Mouse (Mus musculus): Measurements from ENCODE around the gene Tnni1. TPM values are rescaled to one million over a fixed set of nuclear protein-coding genes. Genes with fewer than 3 reads are reported as not detected.
A peak's percentile ranks its signal among the peaks of the same experiment; 100 is the strongest.

The Tnni1 gene
- polyA plus RNA-seq, 1 experiment from 2014 or later: 4,133 TPM

DNA sequence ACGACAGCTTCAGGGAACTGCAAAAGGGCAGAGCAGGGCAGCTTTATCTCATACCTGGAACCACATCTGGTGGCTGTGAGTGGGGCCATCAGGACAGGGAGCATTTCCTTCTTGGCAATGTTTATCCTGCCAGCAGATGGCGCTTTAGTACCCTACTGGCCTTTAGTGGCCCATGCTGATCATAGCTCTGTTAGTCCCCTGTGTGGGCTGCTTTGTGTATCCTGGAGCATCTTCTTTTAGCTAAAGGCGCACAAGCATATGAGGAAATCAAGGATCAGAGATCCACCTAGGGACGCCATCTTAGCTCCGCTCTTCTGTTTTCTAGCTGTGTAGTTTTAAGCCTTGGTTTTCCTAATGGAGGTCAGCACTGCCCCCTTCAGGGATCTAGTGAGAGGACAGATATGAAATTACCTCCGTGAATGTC, 67.9 kb downstream of the Tnni1 start:
- H3K4me1 ChIP-seq (replicated peaks): peaks cover 95% of the 10 kb centered on the region
- H3K27ac ChIP-seq: peak overlapping the region; percentile 55
- no peak for ATAC-seq (replicated peaks; ENCODE audit: insufficient number of reproducible peaks, insufficient read depth, low FRiP score, low read depth)
- 29% methylated on average over 6 of the region's 6 CpGs for WGBS
- H3K9me3 ChIP-seq (replicated peaks): no peaks in the 10 kb centered on the region
- peak overlapping the region; percentile 9 for H3K4me2 ChIP-seq
- no peak overlapping the region for H3K4me3 ChIP-seq
- peaks cover 52% of the 10 kb centered on the region for H3K36me3 ChIP-seq
- H3K27me3 ChIP-seq: no peaks in the 10 kb centered on the region
- H3K9ac ChIP-seq: no peak overlapping the region

DNA sequence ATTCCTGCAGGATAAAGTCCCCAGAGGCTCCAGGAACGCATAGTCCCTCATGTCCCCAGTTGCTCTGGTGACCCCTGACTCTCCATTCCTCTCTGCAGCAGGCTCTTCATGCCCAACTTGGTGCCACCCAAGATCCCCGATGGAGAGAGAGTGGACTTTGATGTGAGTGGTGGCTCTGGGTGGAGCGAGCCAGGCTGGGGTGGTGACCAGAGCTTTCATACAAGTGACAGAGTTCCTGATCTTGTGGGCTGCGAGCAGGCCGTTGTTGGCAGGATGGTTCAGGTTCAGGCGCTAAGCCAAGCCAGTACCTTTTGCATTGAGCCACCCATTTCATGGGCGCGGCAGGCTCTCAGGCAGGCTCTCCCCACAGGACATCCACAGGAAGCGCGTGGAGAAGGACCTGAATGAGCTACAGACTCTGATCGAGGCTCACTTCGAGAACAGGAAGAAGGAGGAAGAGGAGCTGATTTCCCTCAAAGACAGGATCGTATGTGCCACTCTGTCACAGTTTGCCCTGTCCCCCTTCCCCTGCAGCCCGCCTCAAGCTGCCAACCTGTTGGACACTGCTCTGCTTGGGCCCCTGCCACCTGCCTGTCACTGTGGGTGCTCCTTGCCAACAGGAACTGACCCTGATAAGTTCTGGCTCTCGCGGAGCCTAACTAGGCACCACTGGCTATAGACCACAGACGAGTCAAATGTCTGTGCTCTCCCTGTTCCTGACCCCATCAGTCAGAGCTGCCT, 68.5 kb downstream of the Tnni1 start:
- H3K4me1 ChIP-seq (replicated peaks): peaks cover 95% of the 10 kb centered on the region
- no peak overlapping the region for H3K4me3 ChIP-seq
- ATAC-seq (replicated peaks; ENCODE audit: insufficient number of reproducible peaks, insufficient read depth, low FRiP score, low read depth): no peak
- H3K27me3 ChIP-seq: no peaks in the 10 kb centered on the region
- H3K9me3 ChIP-seq (replicated peaks): no peaks in the 10 kb centered on the region
- 0 out of 2 replicates have a peak overlapping the region, but pooled peaks have one; percentile 9 for H3K4me2 ChIP-seq
- no peak overlapping the region for H3K9ac ChIP-seq
- peak overlapping the region; percentile 55 for H3K27ac ChIP-seq
- WGBS: 58% methylated on average over 17 of the region's 17 CpGs
- H3K36me3 ChIP-seq: peaks cover 59% of the 10 kb centered on the region

DNA sequence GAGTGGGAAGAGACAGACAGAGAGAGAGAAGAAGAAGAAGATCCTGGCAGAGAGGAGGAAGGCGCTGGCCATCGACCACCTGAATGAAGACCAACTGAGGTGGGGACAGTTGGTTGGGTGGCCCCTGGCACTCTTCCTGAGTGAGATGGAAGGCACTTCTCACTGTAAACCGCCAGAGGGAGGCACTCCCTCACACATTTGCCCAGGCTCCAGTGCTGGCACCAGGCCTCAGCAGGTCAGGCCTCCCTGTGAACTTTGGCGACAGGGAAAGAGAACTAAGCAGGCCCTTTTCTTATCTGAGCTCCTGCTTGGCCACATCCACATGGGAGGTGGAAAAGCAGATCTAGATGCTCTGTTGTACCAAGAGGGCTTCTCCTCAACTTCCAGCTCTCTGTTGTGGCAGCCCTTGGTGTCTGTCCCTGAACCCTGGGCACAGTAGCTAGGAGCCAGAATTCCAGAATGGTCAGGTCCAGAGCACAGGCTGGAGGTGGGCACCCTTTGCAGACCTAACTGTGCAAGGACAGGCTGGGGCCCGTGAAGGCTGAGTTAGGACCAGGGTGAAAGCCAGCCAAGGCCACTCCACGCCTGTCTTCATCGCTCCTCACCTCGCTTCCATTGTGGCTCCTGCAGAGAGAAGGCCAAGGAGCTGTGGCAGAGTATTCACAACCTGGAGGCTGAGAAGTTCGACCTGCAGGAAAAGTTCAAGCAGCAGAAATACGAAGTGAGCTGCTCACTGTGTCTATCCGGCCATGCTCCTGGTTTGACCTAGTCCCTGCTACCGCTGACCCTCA, 71.7 kb downstream of the Tnni1 start:
- ATAC-seq (replicated peaks; ENCODE audit: insufficient number of reproducible peaks, insufficient read depth, low FRiP score, low read depth): no peak
- no peak overlapping the region for H3K4me3 ChIP-seq
- peaks cover 56% of the 10 kb centered on the region for H3K36me3 ChIP-seq
- no peaks in the 10 kb centered on the region for H3K9me3 ChIP-seq (replicated peaks)
- no peaks in the 10 kb centered on the region for H3K27me3 ChIP-seq
- WGBS: 63% methylated on average over 12 of the region's 12 CpGs
- no peak overlapping the region; the same call in 1 of the 2 replicates for H3K9ac ChIP-seq
- H3K4me1 ChIP-seq (replicated peaks): peaks cover 77% of the 10 kb centered on the region
- peak overlapping the region; percentile 5 for H3K27ac ChIP-seq
- H3K4me2 ChIP-seq: no peak overlapping the region

DNA sequence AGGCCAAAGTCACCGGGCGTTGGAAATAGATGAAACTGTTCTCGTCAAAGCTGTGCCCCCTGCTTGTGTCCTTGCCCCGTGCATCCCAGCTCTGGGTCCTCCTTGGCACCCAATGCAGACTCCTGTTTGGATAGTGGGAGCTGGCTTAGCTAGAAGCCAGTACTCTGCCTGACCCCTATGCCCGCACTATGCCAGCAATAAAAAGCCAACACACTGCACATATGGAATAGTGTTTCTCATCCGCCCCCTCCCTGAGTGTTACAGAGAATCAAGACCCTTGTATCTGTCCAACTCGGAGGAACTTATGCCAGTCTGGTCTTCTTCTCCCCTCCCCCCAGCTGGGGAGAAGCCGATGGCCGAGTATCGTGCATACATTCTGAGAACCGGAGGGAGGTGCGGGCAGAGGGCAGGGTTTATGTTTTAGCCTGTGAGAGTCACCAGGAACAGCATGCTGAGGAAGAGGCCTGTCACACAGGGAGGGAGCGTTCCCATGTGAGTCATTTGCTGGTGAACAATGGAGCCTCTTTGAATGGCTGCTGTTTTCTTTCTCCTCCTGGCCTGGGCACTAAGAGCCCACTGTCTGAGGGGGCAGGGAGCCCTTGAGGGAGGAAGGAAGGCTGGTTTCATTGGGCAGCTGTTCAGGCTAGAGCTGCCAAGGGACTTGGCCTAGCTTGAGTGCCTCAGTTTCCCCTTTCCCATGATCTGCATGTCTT, 73.0 kb downstream of the Tnni1 start:
- no peaks in the 10 kb centered on the region for H3K27me3 ChIP-seq
- H3K9ac ChIP-seq: no peak overlapping the region

DNA sequence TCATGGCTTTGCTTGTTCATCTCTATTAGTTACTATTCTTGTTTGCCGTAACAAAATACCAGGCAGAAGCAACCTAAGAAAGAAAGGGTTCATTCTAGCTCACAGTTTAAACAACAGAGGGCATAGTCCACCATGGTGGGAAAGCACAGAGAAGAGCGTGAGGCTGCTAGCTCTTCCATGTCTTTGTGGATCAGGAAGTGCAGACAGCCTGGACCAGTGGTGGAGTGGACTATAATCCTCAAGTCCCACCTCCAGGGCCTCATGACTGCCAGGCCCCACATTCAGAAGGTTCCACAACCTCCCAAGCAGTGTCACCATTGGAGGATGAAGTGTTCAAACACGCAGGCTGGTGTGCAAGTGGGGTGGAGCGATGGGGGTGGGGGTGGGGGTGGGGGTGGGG, 74.0 kb downstream of the Tnni1 start:
- WGBS: 77% methylated on average over 4 of the region's 4 CpGs
- Histone ChIP-seq H3K36me3 (peaks cover 42% of the 10 kb centered on the region), H3K9ac (no peak overlapping the region), H3K4me1 (replicated peaks) (peaks cover 60% of the 10 kb centered on the region), H3K27me3 (no peaks in the 10 kb centered on the region), H3K4me3 (no peak overlapping the region), H3K4me2 (no peak overlapping the region), H3K9me3 (replicated peaks) (no peaks in the 10 kb centered on the region), H3K27ac (peak overlapping the region; percentile 5)
- no peak for ATAC-seq (replicated peaks; ENCODE audit: insufficient number of reproducible peaks, insufficient read depth, low FRiP score, low read depth)

More for the DNA sequence above, 73.0 kb downstream of the Tnni1 start:
- peak overlapping the region; percentile 5 for H3K27ac ChIP-seq
- no peak overlapping the region for H3K4me2 ChIP-seq
- peaks cover 51% of the 10 kb centered on the region for H3K36me3 ChIP-seq
- H3K4me3 ChIP-seq: no peak overlapping the region
- peaks cover 70% of the 10 kb centered on the region for H3K4me1 ChIP-seq (replicated peaks)
- ATAC-seq (replicated peaks; ENCODE audit: insufficient number of reproducible peaks, insufficient read depth, low FRiP score, low read depth): peak; percentile 10; the same call in 1 of the 2 replicates
- whole genome bisulfite sequencing: 57% methylated on average over 13 of the region's 13 CpGs
- H3K9me3 ChIP-seq (replicated peaks): no peaks in the 10 kb centered on the region

DNA sequence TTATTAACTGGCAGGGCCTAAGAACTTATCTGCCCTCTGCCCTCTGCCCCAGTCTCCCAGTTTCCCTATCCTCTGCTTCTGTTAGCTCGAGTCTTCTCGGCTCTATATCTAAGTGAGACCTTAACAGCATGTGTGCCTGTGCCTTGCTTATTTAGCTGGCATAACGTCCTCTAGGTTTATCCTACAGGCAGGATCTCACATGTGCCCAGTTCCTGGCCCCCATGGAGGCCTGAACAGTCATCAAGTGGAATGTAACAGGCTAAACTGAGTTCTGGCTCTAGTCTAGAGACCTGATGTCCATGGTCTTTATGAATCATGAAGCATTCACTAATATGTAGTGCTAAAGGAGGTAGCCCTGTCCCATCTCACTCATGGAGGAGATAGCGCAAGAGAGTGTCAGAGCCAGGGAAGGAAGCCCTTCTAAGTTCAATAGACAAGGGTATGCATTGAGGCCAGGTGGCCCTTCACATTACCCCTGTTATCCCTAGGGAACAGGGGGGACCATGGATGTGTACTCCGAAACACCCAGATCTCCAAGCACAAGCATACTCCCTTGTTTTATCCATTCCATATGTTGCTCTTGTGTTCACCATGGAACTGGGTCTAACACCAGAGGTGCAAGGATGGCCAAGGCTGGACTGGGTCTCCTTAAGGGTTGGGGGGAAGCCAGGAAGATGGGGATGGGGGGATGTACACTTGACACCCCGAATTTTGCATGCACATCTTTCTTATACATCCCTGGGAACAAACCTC, 75.5 kb downstream of the Tnni1 start:
- H3K27me3 ChIP-seq: no peaks in the 10 kb centered on the region
- H3K4me3 ChIP-seq: no peak overlapping the region
- H3K4me2 ChIP-seq: no peak overlapping the region
- 67% methylated on average over 6 of the region's 6 CpGs for WGBS
- H3K36me3 ChIP-seq: peaks cover 30% of the 10 kb centered on the region
- H3K27ac ChIP-seq: peak overlapping the region; percentile 2; the same call in 1 of the 2 replicates
- no peaks in the 10 kb centered on the region for H3K9me3 ChIP-seq (replicated peaks)
- ATAC-seq (replicated peaks; ENCODE audit: insufficient number of reproducible peaks, insufficient read depth, low FRiP score, low read depth): no peak
- no peak overlapping the region for H3K9ac ChIP-seq
- H3K4me1 ChIP-seq (replicated peaks): peaks cover 47% of the 10 kb centered on the region

DNA sequence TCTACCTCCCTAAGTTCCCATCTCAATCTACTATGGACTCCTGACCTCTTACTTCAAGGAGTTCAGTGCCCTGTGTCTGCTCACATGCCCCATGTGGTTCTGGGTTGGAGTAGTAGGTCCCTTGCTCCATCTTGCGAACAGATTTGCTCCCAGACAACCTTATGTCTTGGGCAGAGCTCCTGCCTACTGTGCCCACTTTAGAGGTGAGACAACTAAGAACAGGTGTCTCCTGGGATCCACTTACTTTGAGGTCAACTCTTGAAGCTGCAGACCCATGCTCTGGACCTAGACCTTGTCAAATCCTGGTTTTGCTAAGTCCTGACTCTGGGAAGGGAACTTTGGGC, 76.1 kb downstream of the Tnni1 start:
- peaks cover 43% of the 10 kb centered on the region for H3K4me1 ChIP-seq (replicated peaks)
- 76% methylated on average over 1 of the region's 1 CpGs for WGBS
- H3K4me3 ChIP-seq: no peak overlapping the region
- no peak overlapping the region for H3K4me2 ChIP-seq
- H3K9ac ChIP-seq: no peak overlapping the region
- no peak for ATAC-seq (replicated peaks; ENCODE audit: insufficient number of reproducible peaks, insufficient read depth, low FRiP score, low read depth)
- H3K27ac ChIP-seq: peak overlapping the region; percentile 57
- H3K9me3 ChIP-seq (replicated peaks): no peaks in the 10 kb centered on the region
- no peaks in the 10 kb centered on the region for H3K27me3 ChIP-seq
- peaks cover 26% of the 10 kb centered on the region for H3K36me3 ChIP-seq

DNA sequence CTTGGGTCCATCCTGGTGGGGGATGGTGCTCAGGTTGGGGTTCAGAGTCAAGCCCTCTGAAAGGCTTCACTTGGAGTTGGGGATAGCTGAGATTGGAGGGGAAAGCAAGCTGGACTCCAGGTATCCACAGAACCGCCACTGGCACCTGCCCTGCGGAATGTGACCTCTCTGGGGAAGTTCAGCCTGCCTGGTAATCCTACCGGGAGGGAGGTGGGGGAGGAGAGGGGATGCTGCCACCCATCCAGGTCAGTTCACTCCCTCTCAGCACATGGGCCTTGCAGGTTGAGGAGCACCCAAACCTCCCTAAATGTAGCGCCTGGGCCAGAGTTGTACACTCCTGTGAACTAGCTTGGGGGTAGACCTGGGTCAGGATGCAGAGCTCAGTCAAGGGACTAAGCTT, 76.8 kb downstream of the Tnni1 start:
- Histone ChIP-seq H3K27me3 (no peaks in the 10 kb centered on the region), H3K9ac (no peak overlapping the region), H3K4me2 (no peak overlapping the region), H3K9me3 (replicated peaks) (no peaks in the 10 kb centered on the region), H3K4me1 (replicated peaks) (peaks cover 38% of the 10 kb centered on the region), H3K27ac (peak overlapping the region; percentile 57), H3K36me3 (peaks cover 19% of the 10 kb centered on the region), H3K4me3 (no peak overlapping the region)
- 49% methylated on average over 4 of the region's 4 CpGs for WGBS
- no peak for ATAC-seq (replicated peaks; ENCODE audit: insufficient number of reproducible peaks, insufficient read depth, low FRiP score, low read depth)

DNA sequence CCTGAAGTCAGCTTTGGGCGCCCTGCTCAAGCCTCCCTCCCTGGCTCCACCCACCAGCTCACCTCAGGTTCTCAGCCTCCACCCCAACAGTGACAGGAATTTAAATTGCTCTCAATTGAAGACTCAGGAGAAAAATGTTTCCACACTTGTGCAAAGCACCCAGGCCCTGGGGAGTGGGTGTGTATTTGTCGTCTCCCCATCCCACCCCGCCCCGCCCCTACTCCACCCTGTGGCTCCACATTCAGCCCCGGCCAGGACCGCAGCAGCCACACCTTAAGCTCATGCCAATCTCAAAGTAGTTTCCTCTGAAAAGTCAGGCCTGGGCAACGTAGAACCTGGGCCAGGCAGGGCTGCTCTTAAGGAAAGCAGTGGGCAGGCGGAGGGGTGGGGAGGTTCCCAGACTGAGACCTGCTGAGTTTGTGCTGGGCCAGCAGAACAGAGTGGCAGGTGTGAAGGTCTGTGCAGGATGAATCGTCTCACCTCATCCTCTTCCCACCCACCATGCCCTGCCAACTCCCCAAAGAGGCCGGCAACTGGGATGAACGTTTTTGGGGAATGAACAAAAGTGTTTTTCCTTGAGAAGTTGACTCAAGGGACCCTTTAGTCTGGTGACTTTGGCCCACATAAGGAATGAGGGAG, 78.0 kb downstream of the Tnni1 start:
- ATAC-seq (replicated peaks; ENCODE audit: insufficient number of reproducible peaks, insufficient read depth, low FRiP score, low read depth): no peak
- Histone ChIP-seq H3K36me3 (peaks cover 8% of the 10 kb centered on the region), H3K9ac (no peak overlapping the region), H3K9me3 (replicated peaks) (no peaks in the 10 kb centered on the region), H3K27me3 (no peaks in the 10 kb centered on the region), H3K4me3 (no peak overlapping the region), H3K27ac (no peak overlapping the region), H3K4me2 (no peak overlapping the region), H3K4me1 (replicated peaks) (peaks cover 38% of the 10 kb centered on the region)
- 57% methylated on average over 11 of the region's 11 CpGs for WGBS

DNA sequence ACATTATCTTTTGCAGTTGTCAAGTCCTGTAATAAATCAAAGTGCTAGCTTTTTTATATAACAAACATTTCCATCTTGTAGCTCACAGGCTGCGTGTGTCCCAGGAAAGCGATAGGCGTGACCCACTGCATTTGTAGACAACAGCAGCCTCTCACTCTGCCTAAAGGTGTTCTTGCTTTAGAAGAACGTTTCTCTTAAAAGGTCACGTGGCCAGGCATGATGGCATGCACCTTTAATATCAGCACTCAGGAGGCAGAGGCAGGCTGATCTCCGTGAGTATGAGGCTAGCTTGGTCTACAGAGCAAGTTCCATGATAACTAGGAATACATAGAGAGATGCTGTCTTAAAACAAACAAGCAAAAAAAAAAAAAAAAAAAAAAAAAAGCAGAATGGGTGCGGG, 79.3 kb downstream of the Tnni1 start:
- Histone ChIP-seq H3K4me3 (no peak overlapping the region), H3K27me3 (no peaks in the 10 kb centered on the region), H3K9ac (no peak overlapping the region), H3K4me1 (replicated peaks) (peaks cover 37% of the 10 kb centered on the region), H3K27ac (no peak overlapping the region), H3K36me3 (no peaks in the 10 kb centered on the region), H3K4me2 (no peak overlapping the region), H3K9me3 (replicated peaks) (no peaks in the 10 kb centered on the region)
- 83% methylated on average over 7 of the region's 7 CpGs for WGBS
- no peak for ATAC-seq (replicated peaks; ENCODE audit: insufficient number of reproducible peaks, insufficient read depth, low FRiP score, low read depth)

Data from heart, embryonic 15.5 days (tissue).